Mouse (Mus musculus): ENCODE data around the gene Ephb2. TPM values are rescaled to one million over a fixed set of nuclear protein-coding genes. Genes with fewer than 3 reads are reported as not detected.

Gene Ephb2
- 0.08 and 0.12 TPM in 2 replicates for polyA plus RNA-seq (2015; fragmentation: Nextera tagmentation; extraction: Ambion mirVana)

DNA sequence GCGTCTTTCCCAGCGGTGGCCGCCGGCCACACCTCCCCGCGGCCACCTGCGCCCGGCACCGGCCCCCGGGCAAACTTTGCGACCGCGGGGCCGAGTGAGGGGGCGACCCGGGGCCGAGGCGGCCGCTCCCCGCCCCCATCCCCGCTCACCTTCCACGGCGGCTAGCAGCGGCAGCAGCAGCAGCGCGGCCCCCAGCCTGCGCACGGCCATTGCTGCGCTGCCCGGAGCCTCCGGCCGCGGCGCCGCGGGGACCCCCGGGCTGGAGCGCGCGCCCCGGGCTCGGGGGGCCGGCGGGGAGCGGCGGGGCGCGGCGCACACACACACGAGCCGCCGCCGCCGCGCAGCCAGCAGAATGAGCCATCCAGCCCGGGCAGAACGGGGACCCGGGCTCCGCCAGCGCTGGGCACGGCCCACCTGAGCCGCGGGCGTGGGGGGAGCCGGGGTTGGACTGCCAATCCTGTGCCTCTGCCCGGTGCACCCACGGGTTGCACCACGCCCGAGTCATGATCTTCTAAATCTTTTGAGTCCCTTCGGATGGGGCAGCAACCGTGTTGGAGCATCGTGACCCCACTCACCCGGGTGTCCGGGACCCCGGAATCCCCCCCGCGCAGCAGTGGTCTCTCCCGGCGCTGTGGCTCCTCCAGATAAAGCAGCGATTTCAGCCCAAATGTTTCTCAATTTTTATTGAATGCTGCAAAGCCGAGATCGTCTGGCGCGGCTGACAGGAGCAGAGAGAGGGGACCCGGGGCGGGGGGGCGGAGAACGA, at the start of gene Ephb2:
TSS of gene Ephb2 (minus strand) at position 368 of the 766 bp plus-strand sequence.
- H3K4me1 ChIP-seq (ENCODE audit: insufficient read depth) = peaks cover 9% of the 10 kb centered on the region

DNA sequence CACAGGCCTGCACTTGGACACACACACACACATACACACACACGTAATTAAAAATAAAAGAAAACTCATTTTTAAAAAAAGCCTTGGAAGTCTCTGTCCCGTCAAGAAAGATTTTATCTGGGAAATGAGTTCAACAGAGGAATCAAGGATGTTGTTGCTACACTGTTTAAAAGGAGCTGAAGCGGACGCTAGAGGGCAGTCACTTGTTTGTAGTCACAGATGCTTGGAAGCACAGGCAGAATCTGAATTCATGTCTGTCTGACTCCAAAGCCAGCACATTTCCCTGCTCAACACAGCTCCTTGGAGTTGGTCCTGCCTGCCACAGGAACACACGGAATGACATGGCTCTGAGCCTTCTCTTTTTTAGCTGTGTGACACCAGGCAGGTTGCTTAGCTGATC, 42.8 kb upstream of the Ephb2 start:
- ATAC-seq = no peak
- Histone ChIP-seq H3K4me2 (ENCODE audit: low read depth, low read length) (no peak overlapping the region), H3K9ac (replicated peaks) (no peak overlapping the region), H3K27ac (ENCODE audit: low read depth) (no peak overlapping the region), H3K9me3 (ENCODE audit: low read length) (no peaks in the 10 kb centered on the region), H3K36me3 (replicated peaks; ENCODE audit: insufficient read depth, low read length) (no peaks in the 10 kb centered on the region), H3K4me1 (ENCODE audit: insufficient read depth) (no peaks in the 10 kb centered on the region), H3K4me3 (ENCODE audit: low read depth, low read length) (no peak overlapping the region), H3K27me3 (ENCODE audit: insufficient read depth, low read length) (no peaks in the 10 kb centered on the region)
- 20% methylated on average over 5 of the region's 5 CpGs for WGBS (ENCODE audit: insufficient replicate concordance)
- DNase-seq = no peak
- TF ChIP-seq EP300 (IDR thresholded peaks at IDR 0.05; ENCODE audit: low read depth) = no peak
- peak; percentile 39 for TF ChIP-seq CTCF (IDR thresholded peaks at IDR 0.05; ENCODE audit: low read depth)

More for the DNA sequence above, at the start of gene Ephb2:
- Histone ChIP-seq H3K9ac (replicated peaks) (peak within 1 kb of the TSS; percentile 50), H3K27me3 (ENCODE audit: insufficient read depth, low read length) (peaks cover 66% of the 10 kb centered on the region), H3K4me3 (ENCODE audit: low read depth, low read length) (peak within 1 kb of the TSS; percentile 52), H3K9me3 (ENCODE audit: low read length) (no peaks in the 10 kb centered on the region), H3K4me2 (ENCODE audit: low read depth, low read length) (peak within 1 kb of the TSS; percentile 87), H3K27ac (ENCODE audit: low read depth) (no peak within 1 kb of the TSS), H3K36me3 (replicated peaks; ENCODE audit: insufficient read depth, low read length) (no peaks in the 10 kb centered on the region)
- DNase-seq = peak; percentile 66
- TF ChIP-seq EP300 (IDR thresholded peaks at IDR 0.05; ENCODE audit: low read depth) = no peak
- TF ChIP-seq CTCF (IDR thresholded peaks at IDR 0.05; ENCODE audit: low read depth) = no peak
- ATAC-seq = peak; percentile 81
- WGBS (ENCODE audit: insufficient replicate concordance) = under 1% methylated on average over 53 of the region's 88 CpGs

DNA sequence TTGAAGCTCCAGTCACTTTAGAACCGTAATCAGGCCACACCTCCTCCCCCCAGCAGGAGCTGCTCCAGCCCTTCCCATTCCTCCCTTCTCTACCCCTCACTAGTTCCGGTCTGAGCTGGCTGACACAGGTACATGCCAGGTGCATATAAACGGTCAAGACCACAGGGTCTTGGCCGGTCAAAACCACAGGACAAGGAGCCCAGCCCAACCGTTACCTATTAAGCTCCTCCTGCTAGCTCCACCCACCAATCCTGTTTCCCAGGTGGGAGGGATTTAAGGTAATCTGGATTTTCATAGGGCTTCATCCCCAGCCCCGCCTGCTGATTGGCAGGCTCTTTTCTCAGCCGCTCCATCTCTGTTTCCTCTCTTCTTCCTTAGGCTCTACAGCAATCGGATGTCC, 42.4 kb upstream of the Ephb2 start:
- no peak for TF ChIP-seq EP300 (IDR thresholded peaks at IDR 0.05; ENCODE audit: low read depth)
- Histone ChIP-seq H3K9me3 (ENCODE audit: low read length) (no peaks in the 10 kb centered on the region), H3K27ac (ENCODE audit: low read depth) (no peak overlapping the region), H3K27me3 (ENCODE audit: insufficient read depth, low read length) (no peaks in the 10 kb centered on the region), H3K4me1 (ENCODE audit: insufficient read depth) (no peaks in the 10 kb centered on the region), H3K4me2 (ENCODE audit: low read depth, low read length) (no peak overlapping the region), H3K9ac (replicated peaks) (no peak overlapping the region), H3K36me3 (replicated peaks; ENCODE audit: insufficient read depth, low read length) (no peaks in the 10 kb centered on the region), H3K4me3 (ENCODE audit: low read depth, low read length) (no peak overlapping the region)
- ATAC-seq (0 out of 2 replicates have a peak, but pooled peaks have one; percentile 10), DNase-seq (no peak)
- WGBS (ENCODE audit: insufficient replicate concordance) = 41% methylated on average over 8 of the region's 8 CpGs

DNA sequence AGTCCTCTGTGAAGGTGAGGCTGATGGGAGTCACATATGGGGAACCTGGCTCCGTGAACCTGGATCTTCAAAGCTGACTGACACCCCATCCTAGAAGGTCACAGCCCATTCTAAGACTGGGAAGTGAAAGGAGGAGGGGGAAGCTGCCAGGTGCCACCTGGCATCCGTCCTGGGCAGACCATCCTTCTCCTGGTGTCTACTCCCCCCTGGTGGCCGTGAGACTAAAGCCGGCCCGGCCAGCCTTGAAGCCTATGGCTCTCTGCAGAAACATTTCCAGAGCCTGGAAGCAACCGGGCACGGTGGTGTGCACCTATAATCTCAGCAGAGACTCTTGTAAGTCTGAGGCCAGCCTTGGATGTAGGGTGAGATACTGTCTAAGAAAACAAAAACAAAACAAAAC, 41.2 kb upstream of the Ephb2 start:
- ATAC-seq = no peak
- Histone ChIP-seq H3K9ac (replicated peaks) (no peak overlapping the region), H3K36me3 (replicated peaks; ENCODE audit: insufficient read depth, low read length) (no peaks in the 10 kb centered on the region), H3K4me1 (ENCODE audit: insufficient read depth) (no peaks in the 10 kb centered on the region), H3K9me3 (ENCODE audit: low read length) (no peaks in the 10 kb centered on the region), H3K27ac (ENCODE audit: low read depth) (no peak overlapping the region), H3K4me3 (ENCODE audit: low read depth, low read length) (no peak overlapping the region), H3K27me3 (ENCODE audit: insufficient read depth, low read length) (no peaks in the 10 kb centered on the region), H3K4me2 (ENCODE audit: low read depth, low read length) (no peak overlapping the region)
- 23% methylated on average over 7 of the region's 7 CpGs for WGBS (ENCODE audit: insufficient replicate concordance)
- peak; percentile 60 for DNase-seq
- no peak for TF ChIP-seq EP300 (IDR thresholded peaks at IDR 0.05; ENCODE audit: low read depth)
- peak; percentile 66 for TF ChIP-seq CTCF (IDR thresholded peaks at IDR 0.05; ENCODE audit: low read depth)

DNA sequence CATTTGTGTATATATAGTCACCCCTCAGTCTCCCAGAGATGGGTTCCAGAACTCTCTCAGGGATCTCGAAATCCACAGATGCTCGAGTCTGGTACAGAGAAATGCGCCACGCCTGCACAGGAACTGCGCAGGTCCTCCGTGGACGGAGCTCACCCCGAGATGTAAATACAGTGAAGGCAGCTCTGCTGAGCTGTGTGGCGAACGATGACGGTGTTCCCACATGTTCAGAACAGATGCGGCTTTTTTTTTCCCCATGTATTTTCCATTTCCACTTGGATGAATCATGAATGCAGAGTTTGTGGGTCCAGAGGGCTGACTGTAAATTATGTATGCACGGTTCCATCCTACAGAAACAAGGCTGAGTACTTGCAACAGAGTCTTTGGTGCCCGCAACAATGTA, 39.2 kb upstream of the Ephb2 start:
- H3K4me1 ChIP-seq (ENCODE audit: insufficient read depth) = no peaks in the 10 kb centered on the region
- no peak for ATAC-seq
- TF ChIP-seq EP300 (IDR thresholded peaks at IDR 0.05; ENCODE audit: low read depth) (no peak), CTCF (IDR thresholded peaks at IDR 0.05; ENCODE audit: low read depth) (no peak)
- 81% methylated on average over 14 of the region's 14 CpGs for WGBS (ENCODE audit: insufficient replicate concordance)
- H3K4me2 ChIP-seq (ENCODE audit: low read depth, low read length) = no peak overlapping the region
- H3K9me3 ChIP-seq (ENCODE audit: low read length) = no peaks in the 10 kb centered on the region
- H3K36me3 ChIP-seq (replicated peaks; ENCODE audit: insufficient read depth, low read length) = no peaks in the 10 kb centered on the region
- no peak overlapping the region for H3K27ac ChIP-seq (ENCODE audit: low read depth)
- H3K4me3 ChIP-seq (ENCODE audit: low read depth, low read length) = no peak overlapping the region
- no peak overlapping the region for H3K9ac ChIP-seq (replicated peaks)
- no peaks in the 10 kb centered on the region for H3K27me3 ChIP-seq (ENCODE audit: insufficient read depth, low read length)
- DNase-seq = no peak

DNA sequence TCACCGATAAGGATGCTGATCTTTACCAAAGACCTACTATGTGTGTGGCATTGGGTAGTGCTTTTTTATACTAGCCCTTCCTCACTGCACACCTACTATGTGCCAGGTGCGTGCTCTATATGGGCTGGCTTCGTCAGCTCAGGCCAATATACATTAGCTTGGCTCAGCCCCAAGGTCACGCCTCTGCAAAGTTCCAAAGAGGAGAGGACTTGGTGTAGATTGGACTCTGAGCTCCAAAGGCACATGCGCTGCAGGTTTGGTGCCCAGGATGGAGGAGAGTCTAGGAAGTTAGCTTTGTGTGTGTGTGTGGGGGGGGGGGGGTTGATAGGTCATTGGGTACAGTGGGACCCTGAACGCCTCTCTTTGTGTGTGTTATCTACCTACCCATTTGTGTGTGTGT, 32.6 kb upstream of the Ephb2 start:
- ATAC-seq (no peak), DNase-seq (no peak)
- H3K9ac ChIP-seq (replicated peaks) = no peak overlapping the region
- H3K9me3 ChIP-seq (ENCODE audit: low read length) = no peaks in the 10 kb centered on the region
- H3K4me2 ChIP-seq (ENCODE audit: low read depth, low read length) = no peak overlapping the region
- 65% methylated on average over 6 of the region's 6 CpGs for WGBS (ENCODE audit: insufficient replicate concordance)
- no peaks in the 10 kb centered on the region for H3K36me3 ChIP-seq (replicated peaks; ENCODE audit: insufficient read depth, low read length)
- H3K27me3 ChIP-seq (ENCODE audit: insufficient read depth, low read length) = peaks cover 4% of the 10 kb centered on the region; the same call in 1 of the 2 replicates
- TF ChIP-seq EP300 (IDR thresholded peaks at IDR 0.05; ENCODE audit: low read depth) = no peak
- no peak for TF ChIP-seq CTCF (IDR thresholded peaks at IDR 0.05; ENCODE audit: low read depth)
- no peak overlapping the region for H3K4me3 ChIP-seq (ENCODE audit: low read depth, low read length)
- H3K4me1 ChIP-seq (ENCODE audit: insufficient read depth) = no peaks in the 10 kb centered on the region
- H3K27ac ChIP-seq (ENCODE audit: low read depth) = no peak overlapping the region
